Mouse (Mus musculus): ENCODE data around the gene Tmem229b. TPM values are rescaled to one million over a fixed set of nuclear protein-coding genes. Genes with fewer than 3 reads are reported as not detected.
"Not testable (repeated sequence)": the region's sequence is repeated elsewhere in the genome, so short reads cannot be mapped to it uniquely, and the experiment has no call there.

The Tmem229b gene
- polyA plus RNA-seq, 1 experiment from 2014 or later: 5.5 TPM

DNA sequence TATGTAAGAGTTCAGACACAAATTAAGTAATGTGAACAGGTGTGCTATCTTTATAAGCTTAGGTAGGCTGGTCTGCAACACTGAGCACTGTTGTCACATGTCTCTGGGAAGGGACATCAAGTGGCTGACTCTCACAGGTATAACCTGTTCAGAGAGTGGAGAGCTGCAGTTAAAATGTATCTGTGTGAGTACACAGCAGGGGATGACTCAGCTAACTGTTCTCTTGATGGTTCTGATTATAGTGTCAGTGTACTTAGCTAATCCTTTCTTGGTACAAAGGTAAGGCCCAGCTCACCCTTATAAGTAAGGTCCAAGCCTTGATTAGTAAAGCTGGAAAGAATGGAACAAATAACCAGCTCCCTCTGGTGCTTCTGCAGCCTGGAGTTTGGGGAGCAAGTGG is 34.0 kb upstream of the Tmem229b start:
- H3K4me1 ChIP-seq (replicated peaks; ENCODE audit: control insufficient read depth, insufficient read depth, low read length): peaks cover 3% of the 10 kb centered on the region; the same call in 1 of the 2 replicates
- H3K9ac ChIP-seq (ENCODE audit: low read depth, low read length): no peak overlapping the region
- H3K36me3 ChIP-seq (ENCODE audit: control insufficient read depth, insufficient read depth, low read length): no peaks in the 10 kb centered on the region
- ATAC-seq (replicated peaks; ENCODE audit: low FRiP score) (no peak), DNase-seq (ENCODE audit: low spot score) (no peak)
- no peak overlapping the region for H3K27ac ChIP-seq (ENCODE audit: low read depth, low read length)
- no peaks in the 10 kb centered on the region for H3K27me3 ChIP-seq (replicated peaks; ENCODE audit: control insufficient read depth, insufficient read depth, low read length)
- H3K4me2 ChIP-seq: no peak overlapping the region
- H3K4me3 ChIP-seq (ENCODE audit: low read depth, low read length): no peak overlapping the region
- H3K9me3 ChIP-seq (ENCODE audit: control insufficient read depth, low read length): no peaks in the 10 kb centered on the region

- no peak overlapping the region for H3K9ac ChIP-seq (ENCODE audit: low read depth, low read length)
- no peak for ATAC-seq (replicated peaks; ENCODE audit: low FRiP score)
- H3K27me3 ChIP-seq (replicated peaks; ENCODE audit: control insufficient read depth, insufficient read depth, low read length): no peaks in the 10 kb centered on the region
- no peak for DNase-seq (ENCODE audit: low spot score)
- WGBS: 74% methylated on average over 11 of the region's 11 CpGs
- H3K27ac ChIP-seq (ENCODE audit: low read depth, low read length): no peak overlapping the region
- H3K4me2 ChIP-seq: no peak overlapping the region
- no peak overlapping the region for H3K4me3 ChIP-seq (ENCODE audit: low read depth, low read length)
- H3K4me1 ChIP-seq (replicated peaks; ENCODE audit: control insufficient read depth, insufficient read depth, low read length): peaks cover 3% of the 10 kb centered on the region; the same call in 1 of the 2 replicates
- no peaks in the 10 kb centered on the region for H3K36me3 ChIP-seq (ENCODE audit: control insufficient read depth, insufficient read depth, low read length)
- no peaks in the 10 kb centered on the region for H3K9me3 ChIP-seq (ENCODE audit: control insufficient read depth, low read length)
These were observed 32.9 kb upstream of the Tmem229b start for GRCm38 (mm10) chr12:79040201-79040827.

GRCm38 (mm10) chr12:79039708-79040107 is 32.3 kb upstream of the Tmem229b start:
- Histone ChIP-seq H3K36me3 (ENCODE audit: control insufficient read depth, insufficient read depth, low read length) (no peaks in the 10 kb centered on the region), H3K9me3 (ENCODE audit: control insufficient read depth, low read length) (no peaks in the 10 kb centered on the region), H3K9ac (ENCODE audit: low read depth, low read length) (no peak overlapping the region), H3K4me1 (replicated peaks; ENCODE audit: control insufficient read depth, insufficient read depth, low read length) (peaks cover 3% of the 10 kb centered on the region; the same call in 1 of the 2 replicates), H3K4me3 (ENCODE audit: low read depth, low read length) (no peak overlapping the region), H3K27me3 (replicated peaks; ENCODE audit: control insufficient read depth, insufficient read depth, low read length) (no peaks in the 10 kb centered on the region), H3K4me2 (no peak overlapping the region), H3K27ac (ENCODE audit: low read depth, low read length) (no peak overlapping the region)
- no peak for ATAC-seq (replicated peaks; ENCODE audit: low FRiP score)
- 61% methylated on average over 8 of the region's 8 CpGs for WGBS
- DNase-seq (ENCODE audit: low spot score): no peak

DNA sequence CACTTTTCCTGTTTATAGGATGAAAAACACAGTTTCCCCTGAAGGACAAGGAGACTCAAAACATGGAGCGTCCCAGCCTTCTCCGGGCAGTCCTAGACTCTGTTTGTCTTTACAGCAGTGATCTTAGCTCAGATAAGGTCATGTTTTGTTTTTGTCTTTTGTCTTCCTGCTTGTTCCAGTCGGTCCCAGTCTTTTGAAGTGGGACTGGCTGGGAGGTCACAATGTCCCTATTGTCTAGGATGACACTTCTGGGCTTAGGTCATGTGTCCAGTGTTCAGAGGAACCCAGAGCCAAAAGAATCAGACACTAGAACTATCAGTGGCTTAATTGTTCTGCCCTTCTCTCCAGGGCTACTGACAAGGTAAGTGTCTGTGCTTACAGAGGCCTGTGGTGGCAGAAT is 27.9 kb upstream of the Tmem229b start:
- Histone ChIP-seq H3K4me2 (no peak overlapping the region), H3K4me1 (replicated peaks; ENCODE audit: control insufficient read depth, insufficient read depth, low read length) (no peaks in the 10 kb centered on the region), H3K4me3 (ENCODE audit: low read depth, low read length) (no peak overlapping the region), H3K9me3 (ENCODE audit: control insufficient read depth, low read length) (no peaks in the 10 kb centered on the region), H3K36me3 (ENCODE audit: control insufficient read depth, insufficient read depth, low read length) (no peaks in the 10 kb centered on the region), H3K27ac (ENCODE audit: low read depth, low read length) (no peak overlapping the region), H3K9ac (ENCODE audit: low read depth, low read length) (no peak overlapping the region), H3K27me3 (replicated peaks; ENCODE audit: control insufficient read depth, insufficient read depth, low read length) (peaks cover 6% of the 10 kb centered on the region)
- no peak for DNase-seq (ENCODE audit: low spot score)
- ATAC-seq (replicated peaks; ENCODE audit: low FRiP score): no peak
- 44% methylated on average over 3 of the region's 3 CpGs for WGBS

DNA sequence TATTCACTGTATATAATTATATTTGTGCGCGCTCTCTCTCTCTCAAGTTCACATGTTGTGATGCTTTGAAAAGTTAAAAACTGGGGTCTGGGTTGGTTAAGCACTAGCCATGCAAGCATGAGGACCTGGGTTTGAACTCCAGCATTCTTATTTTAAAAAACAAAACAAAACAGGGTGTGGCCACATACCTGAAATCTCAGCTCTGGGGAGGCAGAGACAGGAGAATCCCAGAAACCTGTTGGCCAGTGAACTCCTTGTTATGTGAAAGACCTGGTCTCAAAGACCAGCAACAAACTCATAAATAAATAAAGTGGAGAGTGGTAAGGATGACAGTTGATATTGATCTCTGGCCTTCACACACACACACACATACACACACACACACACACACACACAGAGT is 26.9 kb upstream of the Tmem229b start:
- Histone ChIP-seq H3K27me3 (replicated peaks; ENCODE audit: control insufficient read depth, insufficient read depth, low read length) (peaks cover 9% of the 10 kb centered on the region), H3K9me3 (ENCODE audit: control insufficient read depth, low read length) (no peaks in the 10 kb centered on the region)
- no peak for ATAC-seq (replicated peaks; ENCODE audit: low FRiP score)

DNA sequence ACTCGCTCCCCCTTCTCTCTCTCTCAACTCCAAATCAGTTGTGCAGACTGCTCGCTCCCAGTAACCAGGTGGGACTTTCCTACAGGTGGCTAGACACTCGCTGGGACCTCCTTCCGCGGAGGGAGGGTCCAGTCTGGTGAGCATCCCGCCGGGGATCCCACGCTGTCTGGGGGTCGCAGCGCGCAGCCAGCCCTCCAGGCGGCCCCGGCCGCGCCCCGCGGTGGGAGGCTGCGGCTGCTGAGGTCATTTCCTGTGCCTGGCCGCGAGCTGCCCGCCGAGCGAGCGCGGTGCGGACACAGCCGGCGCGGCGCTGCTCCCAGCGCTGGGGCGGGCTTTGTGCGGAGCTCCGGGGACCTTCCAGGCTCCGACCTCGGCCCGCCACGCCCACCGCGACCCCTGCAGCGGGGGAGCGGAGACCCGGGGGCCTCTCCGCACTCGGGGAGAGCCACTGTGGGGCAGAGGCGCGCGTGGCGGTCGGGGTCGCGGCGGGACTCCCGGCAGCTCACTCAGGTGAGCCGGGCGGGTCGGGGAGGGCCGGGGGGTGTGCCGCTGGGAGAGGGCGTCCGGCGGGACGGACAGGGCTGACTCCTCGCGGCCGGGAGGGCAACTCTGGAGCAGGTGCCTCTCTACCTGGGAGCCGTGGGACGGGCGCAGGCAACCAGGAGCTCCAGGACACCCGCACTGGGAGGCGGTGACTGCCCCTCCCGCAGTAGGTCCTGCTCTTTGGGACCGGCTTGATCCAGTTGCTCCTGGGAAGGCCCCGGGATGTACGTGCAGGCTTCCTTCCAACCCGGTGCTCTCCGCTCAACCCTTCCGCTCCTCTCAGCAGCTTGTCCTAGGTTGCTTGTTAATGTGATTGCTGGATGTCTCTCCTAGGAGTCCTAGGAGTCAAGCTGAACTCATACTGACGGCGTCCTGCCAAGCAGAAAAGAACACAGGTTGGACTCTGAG is 21.8 kb upstream of the Tmem229b start, which contains the start of gene Plekhh1:
Gene Plekhh1 (plus strand): TSS at position 253 of the 951 bp plus-strand sequence.
- Histone ChIP-seq H3K27ac (ENCODE audit: low read depth, low read length) (no peak within 1 kb of the TSS), H3K4me2 (peak within 1 kb of the TSS; percentile 96), H3K4me3 (ENCODE audit: low read depth, low read length) (peak within 1 kb of the TSS; percentile 77), H3K9ac (ENCODE audit: low read depth, low read length) (peak within 1 kb of the TSS; percentile 69), H3K4me1 (replicated peaks; ENCODE audit: control insufficient read depth, insufficient read depth, low read length) (no peaks in the 10 kb centered on the region; the same call in 1 of the 2 replicates), H3K9me3 (ENCODE audit: control insufficient read depth, low read length) (no peaks in the 10 kb centered on the region), H3K36me3 (ENCODE audit: control insufficient read depth, insufficient read depth, low read length) (no peaks in the 10 kb centered on the region), H3K27me3 (replicated peaks; ENCODE audit: control insufficient read depth, insufficient read depth, low read length) (peaks cover 19% of the 10 kb centered on the region)
- DNase-seq (ENCODE audit: low spot score) (peak; percentile 74), ATAC-seq (replicated peaks; ENCODE audit: low FRiP score) (peak; percentile 70)
- 1% methylated on average over 80 of the region's 80 CpGs for WGBS

More for the DNA sequence above, 26.9 kb upstream of the Tmem229b start:
- Histone ChIP-seq H3K27ac (ENCODE audit: low read depth, low read length) (no peak overlapping the region), H3K4me2 (no peak overlapping the region), H3K36me3 (ENCODE audit: control insufficient read depth, insufficient read depth, low read length) (no peaks in the 10 kb centered on the region), H3K9ac (ENCODE audit: low read depth, low read length) (no peak overlapping the region), H3K4me1 (replicated peaks; ENCODE audit: control insufficient read depth, insufficient read depth, low read length) (no peaks in the 10 kb centered on the region; the same call in 1 of the 2 replicates), H3K4me3 (ENCODE audit: low read depth, low read length) (no peak overlapping the region)
- WGBS: 97% methylated on average over 2 of the region's 2 CpGs
- no peak for DNase-seq (ENCODE audit: low spot score)

GRCm38 (mm10) chr12:79027526-79027925 is 20.1 kb upstream of the Tmem229b start:
- not testable (repeated sequence) for H3K9ac ChIP-seq (ENCODE audit: low read depth, low read length); H3K4me1 ChIP-seq (replicated peaks; ENCODE audit: control insufficient read depth, insufficient read depth, low read length); DNase-seq (ENCODE audit: low spot score); H3K4me2 ChIP-seq; ATAC-seq (replicated peaks; ENCODE audit: low FRiP score); H3K36me3 ChIP-seq (ENCODE audit: control insufficient read depth, insufficient read depth, low read length); H3K9me3 ChIP-seq (ENCODE audit: control insufficient read depth, low read length); H3K4me3 ChIP-seq (ENCODE audit: low read depth, low read length); H3K27ac ChIP-seq (ENCODE audit: low read depth, low read length)
- peaks cover 19% of the 10 kb centered on the region for H3K27me3 ChIP-seq (replicated peaks; ENCODE audit: control insufficient read depth, insufficient read depth, low read length)
- 88% methylated on average over 7 of the region's 8 CpGs for WGBS

DNA sequence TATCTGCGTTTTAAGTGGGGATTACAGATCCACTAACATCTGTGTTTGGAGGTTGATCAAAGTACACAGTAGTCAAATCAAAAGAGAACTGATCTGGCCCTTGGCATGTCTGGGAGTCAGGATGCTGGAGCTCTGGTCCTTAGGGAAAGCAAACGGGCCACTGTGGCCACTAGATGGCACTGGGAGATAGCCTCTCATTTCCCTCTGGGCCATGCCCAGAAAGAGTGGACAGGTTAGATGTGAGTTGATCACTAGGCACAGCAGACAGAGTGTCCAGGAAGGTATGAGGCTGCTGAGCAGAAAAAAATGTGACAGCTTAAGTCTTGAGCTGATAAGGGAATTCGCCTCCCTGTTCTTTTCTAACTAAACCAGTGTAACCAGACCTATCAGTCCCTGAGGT is 15.5 kb upstream of the Tmem229b start:
- Histone ChIP-seq H3K4me3 (ENCODE audit: low read depth, low read length) (no peak overlapping the region), H3K9me3 (ENCODE audit: control insufficient read depth, low read length) (no peaks in the 10 kb centered on the region), H3K36me3 (ENCODE audit: control insufficient read depth, insufficient read depth, low read length) (no peaks in the 10 kb centered on the region), H3K27ac (ENCODE audit: low read depth, low read length) (no peak overlapping the region), H3K9ac (ENCODE audit: low read depth, low read length) (no peak overlapping the region), H3K27me3 (replicated peaks; ENCODE audit: control insufficient read depth, insufficient read depth, low read length) (no peaks in the 10 kb centered on the region), H3K4me1 (replicated peaks; ENCODE audit: control insufficient read depth, insufficient read depth, low read length) (no peaks in the 10 kb centered on the region; the same call in 1 of the 2 replicates), H3K4me2 (no peak overlapping the region)
- ATAC-seq (replicated peaks; ENCODE audit: low FRiP score): no peak
- no peak for DNase-seq (ENCODE audit: low spot score)
- 8% methylated on average over 3 of the region's 3 CpGs for WGBS

Data from liver, embryonic 11.5 days (tissue).